Comparison of ENCODE assay signal across 8 mouse cellular contexts in the genomic region with DNA sequence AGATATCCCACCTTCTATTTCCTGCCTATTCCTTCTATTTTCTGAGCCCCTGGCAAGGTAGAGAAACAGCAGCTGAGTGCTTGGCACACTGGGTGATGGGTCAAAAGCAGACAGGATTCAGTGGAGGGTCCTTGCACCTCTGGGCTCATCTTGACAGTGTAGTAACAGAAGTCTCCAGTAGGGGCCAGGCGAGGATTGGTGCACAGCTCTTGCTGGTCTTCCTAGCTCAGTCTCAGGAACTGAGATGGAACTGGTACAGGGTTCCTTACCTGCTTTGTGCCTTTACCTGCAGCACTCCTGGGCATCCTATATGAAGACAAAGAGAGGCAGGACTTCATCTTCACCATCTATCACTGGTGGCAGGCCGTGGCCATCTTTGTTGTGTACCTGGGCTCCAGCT. TPM values are rescaled to one million over a fixed set of nuclear protein-coding genes. Genes with fewer than 3 reads are reported as not detected.
DNase-seq lines count a peak whose midpoint lies in the region; ATAC-seq and TF ChIP-seq lines count a peak whose summit lies in the region.

No protein-coding gene starts in this region.

- ATAC-seq in liver, embryonic 11.5 days (replicated peaks; ENCODE audit: low FRiP score) = peak; percentile 44; the same call in 1 of the 2 replicates
- 0 out of 2 replicates have a peak, but pooled peaks have one; percentile 77 for ATAC-seq in neural tube, embryonic 12.5 days (ENCODE audit: low FRiP score, low read depth)
- ATAC-seq in stomach, postnatal 0 days (ENCODE audit: low FRiP score, low TSS enrichment) = 0 out of 2 replicates have a peak, but pooled peaks have one; percentile 47

- no peak overlapping the region for H3K4me3 ChIP-seq in kidney, adult 2 months (ENCODE audit: insufficient read depth, low read depth, low read length)
- no peak overlapping the region for H3K4me3 ChIP-seq in liver, embryonic 11.5 days (ENCODE audit: low read depth, low read length)
- H3K4me3 ChIP-seq in neural tube, embryonic 12.5 days = no peak overlapping the region
- H3K4me3 ChIP-seq in stomach, postnatal 0 days (ENCODE audit: low read depth, low read length) = no peak overlapping the region

- DNase-seq in 3T3-L1 (ENCODE audit: low read depth, low spot score) (peak; percentile 84), ES-CJ7 (ENCODE audit: low read depth, low spot score) (peak; percentile 79)
- DNase-seq in cerebellum, postnatal 10 days = peak; percentile 87 to 93
- DNase-seq in frontal cortex, postnatal 25 days (ENCODE audit: low spot score in 2 of 2) = peak; percentile 49 to 70
- DNase-seq in kidney, adult 2 months = peak; percentile 88
- no peak for DNase-seq in liver, embryonic 11.5 days (ENCODE audit: low spot score)
- DNase-seq in stomach, postnatal 0 days (ENCODE audit: low spot score) = peak; percentile 70

- TF ChIP-seq CTCF in kidney, adult 2 months (conservative IDR thresholded peaks at IDR 0.05; ENCODE audit: insufficient read depth, insufficient read length, low read depth, low read length) = peak; percentile 95
- TF ChIP-seq CTCF in stomach, postnatal 0 days (IDR thresholded peaks at IDR 0.05; ENCODE audit: low read depth) = peak; percentile 97

- 37% methylated on average over 2 of the region's 2 CpGs for WGBS in kidney, adult 2 months
- 27% methylated on average over 2 of the region's 2 CpGs for WGBS in liver, embryonic 11.5 days
- WGBS in neural tube, embryonic 12.5 days = 21% methylated on average over 2 of the region's 2 CpGs
- WGBS in stomach, postnatal 0 days = 16% methylated on average over 2 of the region's 2 CpGs

- H3K9me3 ChIP-seq in liver, embryonic 11.5 days (ENCODE audit: control insufficient read depth, low read length) = no peaks in the 10 kb centered on the region
- H3K9me3 ChIP-seq in neural tube, embryonic 12.5 days = no peaks in the 10 kb centered on the region
- H3K9me3 ChIP-seq in stomach, postnatal 0 days (ENCODE audit: control insufficient read depth, low read length) = no peaks in the 10 kb centered on the region

- peaks cover 23% of the 10 kb centered on the region for H3K4me1 ChIP-seq in kidney, adult 2 months (ENCODE audit: control insufficient read depth, insufficient read depth, low read length)
- peaks cover 12% of the 10 kb centered on the region for H3K4me1 ChIP-seq in liver, embryonic 11.5 days (replicated peaks; ENCODE audit: control insufficient read depth, insufficient read depth, low read length)
- H3K4me1 ChIP-seq in neural tube, embryonic 12.5 days = no peaks in the 10 kb centered on the region
- H3K4me1 ChIP-seq in stomach, postnatal 0 days (replicated peaks; ENCODE audit: control insufficient read depth, insufficient read depth) = no peaks in the 10 kb centered on the region

- H3K36me3 ChIP-seq in kidney, adult 2 months (ENCODE audit: control insufficient read depth, insufficient read depth, low read length) = no peaks in the 10 kb centered on the region
- H3K36me3 ChIP-seq in liver, embryonic 11.5 days (ENCODE audit: control insufficient read depth, insufficient read depth, low read length) = no peaks in the 10 kb centered on the region
- H3K36me3 ChIP-seq in neural tube, embryonic 12.5 days = no peaks in the 10 kb centered on the region
- no peaks in the 10 kb centered on the region for H3K36me3 ChIP-seq in stomach, postnatal 0 days (ENCODE audit: control insufficient read depth, insufficient read depth, low read length)

- no peak overlapping the region for H3K9ac ChIP-seq in liver, embryonic 11.5 days (ENCODE audit: low read depth, low read length)
- H3K9ac ChIP-seq in neural tube, embryonic 12.5 days = no peak overlapping the region
- H3K9ac ChIP-seq in stomach, postnatal 0 days (ENCODE audit: low read length) = no peak overlapping the region

- H3K27ac ChIP-seq in kidney, adult 2 months (ENCODE audit: insufficient read depth, low read depth, low read length) = no peak overlapping the region
- no peak overlapping the region for H3K27ac ChIP-seq in liver, embryonic 11.5 days (ENCODE audit: low read depth, low read length)
- H3K27ac ChIP-seq in neural tube, embryonic 12.5 days = no peak overlapping the region
- H3K27ac ChIP-seq in stomach, postnatal 0 days (replicated peaks) = no peak overlapping the region

- H3K4me2 ChIP-seq in liver, embryonic 11.5 days = no peak overlapping the region
- no peak overlapping the region for H3K4me2 ChIP-seq in neural tube, embryonic 12.5 days (replicated peaks)
- no peak overlapping the region for H3K4me2 ChIP-seq in stomach, postnatal 0 days (replicated peaks; ENCODE audit: low read depth)

- no peak for TF ChIP-seq POLR2A in kidney, adult 2 months (IDR thresholded peaks at IDR 0.05; ENCODE audit: low read depth, low read length)

- TF ChIP-seq EP300 in stomach, postnatal 0 days (optimal IDR thresholded peaks at IDR 0.05) = no peak

- H3K27me3 ChIP-seq in kidney, adult 2 months (replicated peaks; ENCODE audit: control insufficient read depth, insufficient read depth, low read length) = no peaks in the 10 kb centered on the region
- H3K27me3 ChIP-seq in liver, embryonic 11.5 days (replicated peaks; ENCODE audit: control insufficient read depth, insufficient read depth, low read length) = peaks cover 4% of the 10 kb centered on the region; the same call in 1 of the 2 replicates
- H3K27me3 ChIP-seq in neural tube, embryonic 12.5 days (replicated peaks) = 0 out of 2 replicates have a peak, but pooled peaks cover 2% of the 10 kb centered on the region
- no peaks in the 10 kb centered on the region for H3K27me3 ChIP-seq in stomach, postnatal 0 days (ENCODE audit: control insufficient read depth, insufficient read depth, low read length)

RNA-seq across cellular contexts. Expression of a gene that starts 11.7 kb away (rescaled TPM):
- 52.3 and 55.7 TPM in 2 replicates for polyA plus RNA-seq in kidney, adult 2 months (2012; rRNA removed)
- polyA plus RNA-seq in liver, embryonic 11.5 days (2014; fragmentation: Nextera tagmentation; extraction: Ambion mirVana) = 14.2 and 16.0 TPM in 2 replicates
- 8.4 and 11.1 TPM in 2 replicates for polyA plus RNA-seq in neural tube, embryonic 12.5 days (2016; fragmentation: Nextera tagmentation; extraction: Ambion mirVana)
- 17.4 and 19.7 TPM in 2 replicates for polyA plus RNA-seq in stomach, postnatal 0 days (2015; fragmentation: Nextera tagmentation; extraction: Ambion mirVana)

RNA-seq across cellular contexts. Expression of a gene that starts 11.7 kb away (rescaled TPM):
- 4.7 and 9.2 TPM in 2 replicates for polyA plus RNA-seq in kidney, adult 2 months (2012; rRNA removed)
- not detected in 2 replicates for polyA plus RNA-seq in liver, embryonic 11.5 days (2014; fragmentation: Nextera tagmentation; extraction: Ambion mirVana)
- polyA plus RNA-seq in neural tube, embryonic 12.5 days (2016; fragmentation: Nextera tagmentation; extraction: Ambion mirVana) = not detected in 2 replicates
- polyA plus RNA-seq in stomach, postnatal 0 days (2015; fragmentation: Nextera tagmentation; extraction: Ambion mirVana) = 1.1 TPM in 2 replicates

RNA-seq across cellular contexts. Expression of a gene that starts 17.1 kb away (rescaled TPM):
- polyA plus RNA-seq in kidney, adult 2 months (2012; rRNA removed) = 17.4 and 19.4 TPM in 2 replicates
- polyA plus RNA-seq in liver, embryonic 11.5 days (2014; fragmentation: Nextera tagmentation; extraction: Ambion mirVana) = 1.7 TPM in 2 replicates
- polyA plus RNA-seq in neural tube, embryonic 12.5 days (2016; fragmentation: Nextera tagmentation; extraction: Ambion mirVana) = 0.84 and 0.87 TPM in 2 replicates
- 1.8 and 2.2 TPM in 2 replicates for polyA plus RNA-seq in stomach, postnatal 0 days (2015; fragmentation: Nextera tagmentation; extraction: Ambion mirVana)

RNA-seq across cellular contexts. Expression of a gene that starts 25.4 kb away (rescaled TPM):
- 2.6 and 3.9 TPM in 2 replicates for polyA plus RNA-seq in kidney, adult 2 months (2012; rRNA removed)
- polyA plus RNA-seq in liver, embryonic 11.5 days (2014; fragmentation: Nextera tagmentation; extraction: Ambion mirVana) = 0.48 and 0.70 TPM in 2 replicates
- polyA plus RNA-seq in neural tube, embryonic 12.5 days (2016; fragmentation: Nextera tagmentation; extraction: Ambion mirVana) = 0.65 and 0.68 TPM in 2 replicates
- polyA plus RNA-seq in stomach, postnatal 0 days (2015; fragmentation: Nextera tagmentation; extraction: Ambion mirVana) = 75.8 and 84.1 TPM in 2 replicates

RNA-seq across cellular contexts. Expression of a gene that starts 34.1 kb away (rescaled TPM):
- polyA plus RNA-seq in kidney, adult 2 months (2012; rRNA removed) = 678 and 742 TPM in 2 replicates
- 278 and 287 TPM in 2 replicates for polyA plus RNA-seq in liver, embryonic 11.5 days (2014; fragmentation: Nextera tagmentation; extraction: Ambion mirVana)
- polyA plus RNA-seq in neural tube, embryonic 12.5 days (2016; fragmentation: Nextera tagmentation; extraction: Ambion mirVana) = 226 and 234 TPM in 2 replicates
- polyA plus RNA-seq in stomach, postnatal 0 days (2015; fragmentation: Nextera tagmentation; extraction: Ambion mirVana) = 277 and 284 TPM in 2 replicates
